Comparison of ENCODE assay signal across 27 mouse cellular contexts in genomic region chr5:24492546-24493285, GRCm38 (mm10). TPM values are rescaled to one million over a fixed set of nuclear protein-coding genes. Genes with fewer than 3 reads are reported as not detected.
"Had no signal": no experiment of that assay in that cellular context is flagged by ENCODE, and none has a peak within 500 bp of the region (broad histone marks: within the 10 kb centered on the region; RNA-seq: fewer than 3 reads in every experiment).

No protein-coding gene starts in this region.

- H3K27me3 ChIP-seq: limb, embryonic 12.5 days; limb, embryonic 15.5 days; liver, embryonic 15.5 days; midbrain, embryonic 12.5 days; midbrain, embryonic 15.5 days; neural tube, embryonic 12.5 days had no signal

- H3K27ac ChIP-seq: left cerebral cortex, adult 2 months; limb, embryonic 12.5 days; limb, embryonic 15.5 days; liver, embryonic 15.5 days; macrophage; midbrain, embryonic 12.5 days; midbrain, embryonic 15.5 days; neural tube, embryonic 12.5 days; neural tube, embryonic 15.5 days had no signal

- H3K9ac ChIP-seq: limb, embryonic 12.5 days; limb, embryonic 15.5 days; liver, embryonic 15.5 days; lung, embryonic 14.5 days; midbrain, embryonic 12.5 days; midbrain, embryonic 15.5 days; neural tube, embryonic 12.5 days; neural tube, embryonic 15.5 days had no signal

- DNase-seq: kidney, adult 18-20 months; kidney, adult 9 months; kidney, postnatal 14 days; kidney, postnatal 4 days; layer of hippocampus, adult 9-11 months; layer of hippocampus, postnatal 36 days; lung, embryonic 14.5 days; right cerebral cortex, adult 18-20 months; thymus, adult 18-20 months; thymus, postnatal 36 days had no signal

- H3K4me2 ChIP-seq: limb, embryonic 12.5 days; limb, embryonic 15.5 days; liver, embryonic 11.5 days; liver, embryonic 15.5 days; lung, embryonic 14.5 days; midbrain, embryonic 12.5 days; midbrain, embryonic 15.5 days; neural tube, embryonic 12.5 days; neural tube, embryonic 15.5 days had no signal

- ATAC-seq: intestine, embryonic 16.5 days; midbrain, embryonic 15.5 days had no signal

- H3K4me1 ChIP-seq: limb, embryonic 15.5 days; liver, embryonic 15.5 days had no signal

- H3K4me3 ChIP-seq: left cerebral cortex, adult 2 months; limb, embryonic 12.5 days; limb, embryonic 15.5 days; liver, embryonic 15.5 days; midbrain, embryonic 12.5 days; midbrain, embryonic 15.5 days; neural tube, embryonic 12.5 days; neural tube, embryonic 15.5 days had no signal

- H3K9me3 ChIP-seq: limb, embryonic 12.5 days; limb, embryonic 15.5 days; liver, embryonic 15.5 days; midbrain, embryonic 12.5 days; midbrain, embryonic 15.5 days; neural tube, embryonic 12.5 days; neural tube, embryonic 15.5 days had no signal

RNA-seq across cellular contexts. Expression of gene Gbx1, which starts 34.3 kb away (rescaled TPM):
- total RNA-seq: layer of hippocampus, adult 18-20 months; layer of hippocampus, postnatal 36 days; megakaryocyte, adult 5-6 weeks had no signal
- polyA plus RNA-seq: kidney, embryonic 16.5 days; liver, embryonic 15.5 days; macrophage; small intestine, adult 2 months; spleen, adult 2 months; stomach, embryonic 16.5 days had no signal

RNA-seq across cellular contexts. Expression of gene Asb10, which starts 48.1 kb away (rescaled TPM):
- total RNA-seq: left cerebral cortex, adult 2 months; megakaryocyte, adult 5-6 weeks had no signal
